Mouse (Mus musculus): Measurements from ENCODE around the gene Ppm1a. TPM values are rescaled to one million over a fixed set of nuclear protein-coding genes. Genes with fewer than 3 reads are reported as not detected.

The Ppm1a gene
- polyA plus RNA-seq, 1 experiment from 2014 or later = 20.0 TPM

GRCm38 (mm10) chr12:72757596-72757995, 341 bp downstream of the Ppm1a start:
- Histone ChIP-seq H3K27me3 (replicated peaks; ENCODE audit: control insufficient read depth, insufficient read depth, low read length) (no peaks in the 10 kb centered on the region), H3K4me2 (ENCODE audit: low read depth, low read length) (no peak overlapping the region), H3K9ac (ENCODE audit: low read depth, low read length) (no peak overlapping the region), H3K4me1 (ENCODE audit: control insufficient read depth, insufficient read depth, low read length) (peaks cover 6% of the 10 kb centered on the region), H3K9me3 (ENCODE audit: control insufficient read depth, low read length) (no peaks in the 10 kb centered on the region), H3K36me3 (ENCODE audit: control insufficient read depth, insufficient read depth, low read length) (no peaks in the 10 kb centered on the region), H3K27ac (ENCODE audit: low read length) (no peak overlapping the region), H3K4me3 (ENCODE audit: low read length) (no peak overlapping the region)
- WGBS = 7% methylated on average over 1 of the region's 1 CpGs
- no peak for ATAC-seq

GRCm38 (mm10) chr12:72759956-72760355, 2.7 kb downstream of the Ppm1a start:
- H3K9me3 ChIP-seq (ENCODE audit: control insufficient read depth, low read length) = no peaks in the 10 kb centered on the region
- H3K27me3 ChIP-seq (replicated peaks; ENCODE audit: control insufficient read depth, insufficient read depth, low read length) = no peaks in the 10 kb centered on the region
- no peak for ATAC-seq
- peak overlapping the region; percentile 86 for H3K4me3 ChIP-seq (ENCODE audit: low read length)
- H3K27ac ChIP-seq (ENCODE audit: low read length) = no peak overlapping the region
- peak overlapping the region; percentile 86; the same call in 1 of the 2 replicates for H3K9ac ChIP-seq (ENCODE audit: low read depth, low read length)
- no peaks in the 10 kb centered on the region for H3K36me3 ChIP-seq (ENCODE audit: control insufficient read depth, insufficient read depth, low read length)
- WGBS = 8% methylated on average over 7 of the region's 7 CpGs
- peak overlapping the region; percentile 55 for H3K4me2 ChIP-seq (ENCODE audit: low read depth, low read length)
- H3K4me1 ChIP-seq (ENCODE audit: control insufficient read depth, insufficient read depth, low read length) = peaks cover 14% of the 10 kb centered on the region

- Histone ChIP-seq H3K9me3 (ENCODE audit: control insufficient read depth, low read length) (no peaks in the 10 kb centered on the region), H3K4me1 (ENCODE audit: control insufficient read depth, insufficient read depth, low read length) (peaks cover 14% of the 10 kb centered on the region), H3K4me2 (ENCODE audit: low read depth, low read length) (peak overlapping the region; percentile 55), H3K27ac (ENCODE audit: low read length) (peak overlapping the region; percentile 99), H3K27me3 (replicated peaks; ENCODE audit: control insufficient read depth, insufficient read depth, low read length) (no peaks in the 10 kb centered on the region), H3K9ac (ENCODE audit: low read depth, low read length) (peak overlapping the region; percentile 98), H3K4me3 (ENCODE audit: low read length) (peak overlapping the region; percentile 86), H3K36me3 (ENCODE audit: control insufficient read depth, insufficient read depth, low read length) (no peaks in the 10 kb centered on the region)
- ATAC-seq = peak; percentile 93
- under 1% methylated on average over 75 of the region's 78 CpGs for WGBS
Measured at GRCm38 (mm10) chr12:72760376-72761229, 3.3 kb downstream of the Ppm1a start.

- H3K36me3 ChIP-seq (ENCODE audit: control insufficient read depth, insufficient read depth, low read length) = no peaks in the 10 kb centered on the region
- H3K9ac ChIP-seq (ENCODE audit: low read depth, low read length) = peak overlapping the region; percentile 98
- peak overlapping the region; percentile 86 for H3K4me3 ChIP-seq (ENCODE audit: low read length)
- H3K9me3 ChIP-seq (ENCODE audit: control insufficient read depth, low read length) = no peaks in the 10 kb centered on the region
- peak overlapping the region; percentile 52; the same call in 1 of the 2 replicates for H3K4me2 ChIP-seq (ENCODE audit: low read depth, low read length)
- WGBS = 0% methylated on average over 5 of the region's 71 CpGs
- H3K4me1 ChIP-seq (ENCODE audit: control insufficient read depth, insufficient read depth, low read length) = peaks cover 14% of the 10 kb centered on the region
- ATAC-seq = peak; percentile 76
- H3K27ac ChIP-seq (ENCODE audit: low read length) = peak overlapping the region; percentile 99
- H3K27me3 ChIP-seq (replicated peaks; ENCODE audit: control insufficient read depth, insufficient read depth, low read length) = no peaks in the 10 kb centered on the region
Measured at GRCm38 (mm10) chr12:72761230-72761648, 4.0 kb downstream of the Ppm1a start.

GRCm38 (mm10) chr12:72761649-72762261, 4.5 kb downstream of the Ppm1a start:
- H3K9me3 ChIP-seq (ENCODE audit: control insufficient read depth, low read length) = no peaks in the 10 kb centered on the region
- under 1% methylated on average over 26 of the region's 43 CpGs for WGBS
- peaks cover 14% of the 10 kb centered on the region for H3K4me1 ChIP-seq (ENCODE audit: control insufficient read depth, insufficient read depth, low read length)
- peak overlapping the region; percentile 98 for H3K9ac ChIP-seq (ENCODE audit: low read depth, low read length)
- H3K27ac ChIP-seq (ENCODE audit: low read length) = peak overlapping the region; percentile 99
- no peaks in the 10 kb centered on the region for H3K36me3 ChIP-seq (ENCODE audit: control insufficient read depth, insufficient read depth, low read length)
- H3K27me3 ChIP-seq (replicated peaks; ENCODE audit: control insufficient read depth, insufficient read depth, low read length) = no peaks in the 10 kb centered on the region
- peak overlapping the region; percentile 86 for H3K4me3 ChIP-seq (ENCODE audit: low read length)
- ATAC-seq = peak; percentile 76
- peak overlapping the region; percentile 52 for H3K4me2 ChIP-seq (ENCODE audit: low read depth, low read length)

GRCm38 (mm10) chr12:72762502-72762901, 5.2 kb downstream of the Ppm1a start:
- H3K9me3 ChIP-seq (ENCODE audit: control insufficient read depth, low read length) = no peaks in the 10 kb centered on the region
- no peak for ATAC-seq
- H3K36me3 ChIP-seq (ENCODE audit: control insufficient read depth, insufficient read depth, low read length) = no peaks in the 10 kb centered on the region
- H3K27me3 ChIP-seq (replicated peaks; ENCODE audit: control insufficient read depth, insufficient read depth, low read length) = no peaks in the 10 kb centered on the region
- H3K9ac ChIP-seq (ENCODE audit: low read depth, low read length) = peak overlapping the region; percentile 98
- peak overlapping the region; percentile 86 for H3K4me3 ChIP-seq (ENCODE audit: low read length)
- WGBS = 19% methylated on average over 1 of the region's 1 CpGs
- H3K4me2 ChIP-seq (ENCODE audit: low read depth, low read length) = peak overlapping the region; percentile 52
- H3K4me1 ChIP-seq (ENCODE audit: control insufficient read depth, insufficient read depth, low read length) = peaks cover 11% of the 10 kb centered on the region
- peak overlapping the region; percentile 99 for H3K27ac ChIP-seq (ENCODE audit: low read length)

- peak overlapping the region; percentile 19; the same call in 1 of the 2 replicates for H3K4me3 ChIP-seq (ENCODE audit: low read length)
- no peak overlapping the region for H3K27ac ChIP-seq (ENCODE audit: low read length)
- H3K36me3 ChIP-seq (ENCODE audit: control insufficient read depth, insufficient read depth, low read length) = no peaks in the 10 kb centered on the region
- no peak overlapping the region for H3K9ac ChIP-seq (ENCODE audit: low read depth, low read length)
- peaks cover 14% of the 10 kb centered on the region for H3K4me1 ChIP-seq (ENCODE audit: control insufficient read depth, insufficient read depth, low read length)
- peak overlapping the region; percentile 46 for H3K4me2 ChIP-seq (ENCODE audit: low read depth, low read length)
- ATAC-seq = no peak
- no peaks in the 10 kb centered on the region for H3K9me3 ChIP-seq (ENCODE audit: control insufficient read depth, low read length)
- WGBS = 37% methylated on average over 1 of the region's 1 CpGs
- no peaks in the 10 kb centered on the region for H3K27me3 ChIP-seq (replicated peaks; ENCODE audit: control insufficient read depth, insufficient read depth, low read length)
Measured at GRCm38 (mm10) chr12:72763156-72763555, 5.9 kb downstream of the Ppm1a start.

GRCm38 (mm10) chr12:72767809-72768208, 10.6 kb downstream of the Ppm1a start:
- Histone ChIP-seq H3K4me1 (ENCODE audit: control insufficient read depth, insufficient read depth, low read length) (peaks cover 17% of the 10 kb centered on the region), H3K27me3 (replicated peaks; ENCODE audit: control insufficient read depth, insufficient read depth, low read length) (no peaks in the 10 kb centered on the region), H3K36me3 (ENCODE audit: control insufficient read depth, insufficient read depth, low read length) (no peaks in the 10 kb centered on the region), H3K9ac (ENCODE audit: low read depth, low read length) (no peak overlapping the region), H3K4me3 (ENCODE audit: low read length) (no peak overlapping the region), H3K27ac (ENCODE audit: low read length) (peak overlapping the region; percentile 62; the same call in 1 of the 2 replicates), H3K4me2 (ENCODE audit: low read depth, low read length) (0 out of 2 replicates have a peak overlapping the region, but pooled peaks have one; percentile 10), H3K9me3 (ENCODE audit: control insufficient read depth, low read length) (no peaks in the 10 kb centered on the region; the same call in 1 of the 2 replicates)
- WGBS = 79% methylated on average over 6 of the region's 6 CpGs
- ATAC-seq = peak; percentile 82

- no peak overlapping the region for H3K4me3 ChIP-seq (ENCODE audit: low read length)
- no peaks in the 10 kb centered on the region; the same call in 1 of the 2 replicates for H3K9me3 ChIP-seq (ENCODE audit: control insufficient read depth, low read length)
- H3K27ac ChIP-seq (ENCODE audit: low read length) = peak overlapping the region; percentile 62
- H3K9ac ChIP-seq (ENCODE audit: low read depth, low read length) = no peak overlapping the region
- WGBS = 80% methylated on average over 2 of the region's 2 CpGs
- H3K4me2 ChIP-seq (ENCODE audit: low read depth, low read length) = 0 out of 2 replicates have a peak overlapping the region, but pooled peaks have one; percentile 10
- no peaks in the 10 kb centered on the region for H3K27me3 ChIP-seq (replicated peaks; ENCODE audit: control insufficient read depth, insufficient read depth, low read length)
- H3K36me3 ChIP-seq (ENCODE audit: control insufficient read depth, insufficient read depth, low read length) = no peaks in the 10 kb centered on the region
- peaks cover 15% of the 10 kb centered on the region for H3K4me1 ChIP-seq (ENCODE audit: control insufficient read depth, insufficient read depth, low read length)
- ATAC-seq = no peak; the same call in 1 of the 2 replicates
Measured at GRCm38 (mm10) chr12:72768230-72768629, 11.0 kb downstream of the Ppm1a start.

Measured in intestine, embryonic 16.5 days (tissue).